Mouse (Mus musculus) CD4-positive, CD25-positive, alpha-beta regulatory T cell, adult 9 weeks (primary cell): ENCODE data around the gene Bckdhb. TPM values are rescaled to one million over a fixed set of nuclear protein-coding genes. Genes with fewer than 3 reads are reported as not detected.

Experiments used
- polyA plus RNA-seq: library from polyadenylated mRNA; unstranded; fragments of 100-300 nt; shearing (Covaris generic); gene quantifications from one replicate; pipeline ENCODE4 v1.2.1, GENCODE M21; 2017

The Bckdhb gene
- polyA plus RNA-seq: 6.8 TPM

GRCm38 (mm10) chr9:83924878-83925687 lies at the start of gene Bckdhb:
TSS of gene Bckdhb (plus strand) at chr9:83925145.

Other genes starting within 250 kb of the Bckdhb start
- 0.21 TPM for gene Elovl4, start 118.9 kb upstream of the Bckdhb start, polyA plus RNA-seq
- gene Ttk, start 90.5 kb upstream of the Bckdhb start, polyA plus RNA-seq: 1.3 TPM